Mouse (Mus musculus): ENCODE results near the gene Atp13a5.

- TF ChIP-seq CTCF (IDR thresholded peaks at IDR 0.05; ENCODE audit: low read depth, low read length) (no peak), POLR2A (IDR thresholded peaks at IDR 0.05; ENCODE audit: borderline replicate concordance, low read depth, low read length) (no peak)
Measured at GRCm38 (mm10) chr16:29330948-29331347, 47.6 kb downstream of the Atp13a5 start.

Data from bone marrow macrophage, adult 2 months (primary cell).